Mouse (Mus musculus) heart, adult 2 months (tissue): ENCODE data around the gene Igtp.
"Not testable (repeated sequence)": the region's sequence is repeated elsewhere in the genome, so short reads cannot be mapped to it uniquely, and the experiment has no call there.

Experiments
- CTCF ChIP-seq: fragments of 200-600 bp; IDR thresholded peaks from 2 replicates; pipeline ENCODE4 v1.8.1; 2022; ENCODE audit warnings: antibody characterized with exemption, mild to moderate bottlenecking, moderate library complexity
- EP300 ChIP-seq: fragments of 200-500 bp; IDR thresholded peaks from 2 replicates; pipeline ENCODE4 v1.6.1; 2011; ENCODE audit warnings: low read depth, low read length, control low read depth; ENCODE audit not compliant: insufficient read depth
- POLR2A ChIP-seq: fragments of 200-500 bp; IDR thresholded peaks from 2 replicates; pipeline ENCODE4 v1.6.1; 2011; ENCODE audit warnings: mild to moderate bottlenecking, low read depth, low read length, control low read depth; ENCODE audit not compliant: insufficient read depth

DNA sequence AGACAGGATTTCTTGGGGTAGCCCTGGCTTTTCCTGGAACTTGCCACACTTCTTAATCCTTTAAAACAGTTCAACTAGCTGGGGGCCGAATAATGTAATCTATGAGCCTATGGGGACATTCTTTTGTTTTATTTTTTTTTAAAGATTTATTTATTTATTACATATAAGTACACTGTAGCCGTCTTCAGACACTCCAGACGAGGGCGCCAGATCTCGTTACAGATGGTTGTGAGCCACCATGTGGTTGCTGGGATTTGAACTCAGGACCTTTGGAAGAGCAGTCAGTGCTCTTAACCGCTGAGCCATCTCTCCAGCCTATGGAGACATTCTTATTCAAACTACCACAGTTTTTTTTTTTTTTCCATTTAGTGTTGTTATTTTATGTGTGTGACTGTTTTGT, 19.4 kb upstream of the Igtp start:
- not testable (repeated sequence) for TF ChIP-seq POLR2A, EP300, CTCF
